22 mouse cellular contexts compared by ENCODE assay signal in genomic region chr5:32476501-32476900, GRCm38 (mm10). TPM values are rescaled to one million over a fixed set of nuclear protein-coding genes. Genes with fewer than 3 reads are reported as not detected.
A peak's percentile ranks its signal among the peaks of the same experiment; 100 is the strongest.
DNase-seq lines count a peak whose midpoint lies in the region; ATAC-seq and TF ChIP-seq lines count a peak whose summit lies in the region.
"Had no signal": no experiment of that assay in that cellular context is flagged by ENCODE, and none has a peak within 500 bp of the region (broad histone marks: within the 10 kb centered on the region; RNA-seq: fewer than 3 reads in every experiment).

No protein-coding gene starts in this region.

- no peaks in the 10 kb centered on the region for H3K9me3 ChIP-seq in intestine, embryonic 15.5 days
- no peaks in the 10 kb centered on the region for H3K9me3 ChIP-seq in intestine, postnatal 0 days (ENCODE audit: control insufficient read depth)
- H3K9me3 ChIP-seq: embryonic facial prominence, embryonic 13.5 days; embryonic facial prominence, embryonic 15.5 days; forebrain, embryonic 10.5 days; forebrain, embryonic 12.5 days had no signal

- H3K9ac ChIP-seq in intestine, embryonic 15.5 days, result no peak overlapping the region
- H3K9ac ChIP-seq in intestine, postnatal 0 days (ENCODE audit: low read depth, low read length), result no peak overlapping the region
- H3K9ac ChIP-seq: embryonic facial prominence, embryonic 13.5 days; embryonic facial prominence, embryonic 15.5 days; forebrain, embryonic 12.5 days had no signal

- peak; percentile 9 for DNase-seq in CD4-positive, CD25-positive, alpha-beta regulatory T cell, adult 2 months (ENCODE audit: low read depth, low spot score)
- DNase-seq in 416B (ENCODE audit: low read depth), result peak; percentile 67
- DNase-seq: adrenal gland, adult 2 months; adrenal gland, postnatal 10 days; adrenal gland, postnatal 25 days; cerebellum, adult 11 months; cerebellum, adult 18-20 months; cerebellum, adult 8-10 months; cerebellum, adult 9-11 months; cerebellum, postnatal 14 days; cerebellum, postnatal 36 days; embryo, embryonic 11 days had no signal

- no peak for ATAC-seq in CD4-positive, CD25-positive, alpha-beta regulatory T cell, adult 4 months
- ATAC-seq in intestine, embryonic 15.5 days, result peak; percentile 52; the same call in 1 of the 2 replicates
- no peak for ATAC-seq in intestine, postnatal 0 days
- ATAC-seq: forebrain, embryonic 14.5 days; forebrain, embryonic 16.5 days had no signal

- no peak overlapping the region for H3K4me2 ChIP-seq in intestine, embryonic 15.5 days (replicated peaks)
- no peak overlapping the region for H3K4me2 ChIP-seq in intestine, postnatal 0 days (replicated peaks; ENCODE audit: low read depth)
- H3K4me2 ChIP-seq: embryonic facial prominence, embryonic 13.5 days; embryonic facial prominence, embryonic 15.5 days; forebrain, embryonic 12.5 days had no signal

- peaks cover 11% of the 10 kb centered on the region for H3K4me1 ChIP-seq in intestine, embryonic 15.5 days (replicated peaks)
- peaks cover 10% of the 10 kb centered on the region; the same call in 1 of the 2 replicates for H3K4me1 ChIP-seq in intestine, postnatal 0 days (replicated peaks; ENCODE audit: control insufficient read depth, insufficient read depth, low read length)
- H3K4me1 ChIP-seq: embryonic facial prominence, embryonic 15.5 days; forebrain, embryonic 10.5 days; forebrain, embryonic 12.5 days had no signal

- H3K27me3 ChIP-seq in intestine, embryonic 15.5 days (replicated peaks), result no peaks in the 10 kb centered on the region
- H3K27me3 ChIP-seq in intestine, postnatal 0 days (replicated peaks; ENCODE audit: control insufficient read depth, insufficient read depth, low read length), result no peaks in the 10 kb centered on the region
- H3K27me3 ChIP-seq: embryonic facial prominence, embryonic 13.5 days; embryonic facial prominence, embryonic 15.5 days; forebrain, embryonic 12.5 days had no signal

- H3K27ac ChIP-seq in intestine, embryonic 15.5 days, result no peak overlapping the region
- no peak overlapping the region for H3K27ac ChIP-seq in intestine, postnatal 0 days (ENCODE audit: low read depth, low read length)
- H3K27ac ChIP-seq: embryonic facial prominence, embryonic 13.5 days; embryonic facial prominence, embryonic 15.5 days; forebrain, embryonic 10.5 days; forebrain, embryonic 12.5 days had no signal

- TF ChIP-seq CTCF in intestine, postnatal 0 days (IDR thresholded peaks at IDR 0.05; ENCODE audit: low read depth), result no peak

- no peak overlapping the region for H3K4me3 ChIP-seq in intestine, embryonic 15.5 days (replicated peaks)
- H3K4me3 ChIP-seq in intestine, postnatal 0 days (ENCODE audit: low read depth, low read length), result no peak overlapping the region
- H3K4me3 ChIP-seq: embryonic facial prominence, embryonic 13.5 days; embryonic facial prominence, embryonic 15.5 days; erythroblast, embryonic 14.5 days; forebrain, embryonic 10.5 days; forebrain, embryonic 12.5 days had no signal

- peaks cover 13% of the 10 kb centered on the region for H3K36me3 ChIP-seq in intestine, embryonic 15.5 days
- peaks cover 29% of the 10 kb centered on the region for H3K36me3 ChIP-seq in intestine, postnatal 0 days (ENCODE audit: control insufficient read depth, insufficient read depth)

RNA-seq across cellular contexts. Expression of gene Ppp1cb, which starts 17.9 kb away (rescaled TPM):
- 100 to 1,000 TPM in 1 of 2 experiments, 10 to 100 TPM in 1; 71.3 to 138 TPM for polyA plus RNA-seq in CD4-positive, CD25-positive, alpha-beta regulatory T cell, adult 4 months (2017; shearing (Covaris generic))
- 200 and 237 TPM in 2 replicates for polyA plus RNA-seq in intestine, embryonic 15.5 days (2015; fragmentation: Nextera tagmentation; extraction: Ambion mirVana)
- polyA plus RNA-seq in intestine, postnatal 0 days (2015; fragmentation: Nextera tagmentation; extraction: Ambion mirVana), result 192 and 194 TPM in 2 replicates
